Mouse (Mus musculus) small intestine, adult 2 months (tissue): ENCODE measurements at regions not wholly inside any gene's neighbourhood (a gene's known extent, or its start where the extent isn't known, plus 50 kb on each side); places are given as distances from the start of the nearest gene placed in this dataset.

ENCODE experiments used
- CTCF ChIP-seq: fragments of 200-500 bp; IDR thresholded peaks from 2 replicates; pipeline ENCODE4 v1.5.1; 2012; ENCODE audit warnings: low read depth, mild to moderate bottlenecking, control low read depth, inconsistent platforms, low read length, moderate library complexity, mixed read lengths; ENCODE audit not compliant: insufficient replicate concordance, insufficient read length; ENCODE audit errors: extremely low read depth
- POLR2A ChIP-seq: fragments of 200-500 bp; IDR thresholded peaks from 2 replicates; pipeline ENCODE4 v1.6.1; 2012; ENCODE audit warnings: low read depth, mild to moderate bottlenecking, control low read depth, inconsistent platforms, low read length, moderate library complexity

GRCm38 (mm10) chr5:39384410-39384809 lies 370.9 kb downstream of the Hs3st1 start:
- no peak for TF ChIP-seq CTCF
- TF ChIP-seq POLR2A: no peak
